Mouse (Mus musculus): ENCODE results near the gene Sqstm1. TPM values are rescaled to one million over a fixed set of nuclear protein-coding genes. Genes with fewer than 3 reads are reported as not detected.

The Sqstm1 gene
- total and polyA plus RNA-seq, 2 experiments from 2014 or later = 289 to 450 TPM

- H3K9me3 ChIP-seq (ENCODE audit: low read length) = no peaks in the 10 kb centered on the region
- H3K27me3 ChIP-seq (ENCODE audit: insufficient read depth, low read length) = no peaks in the 10 kb centered on the region
- peaks cover 18% of the 10 kb centered on the region; the same call in 1 of the 2 replicates for H3K4me1 ChIP-seq (ENCODE audit: insufficient read depth, low read length)
- H3K9ac ChIP-seq (replicated peaks; ENCODE audit: low read length) = no peak overlapping the region
- TF ChIP-seq CTCF (IDR thresholded peaks at IDR 0.05; ENCODE audit: low read depth) = no peak
- no peak overlapping the region for H3K4me2 ChIP-seq (ENCODE audit: low read depth, low read length)
- 0 out of 2 replicates have a peak overlapping the region, but pooled peaks have one; percentile 11 for H3K27ac ChIP-seq
- 75% methylated on average over 3 of the region's 3 CpGs for WGBS
- H3K4me3 ChIP-seq (ENCODE audit: low read length) = no peak overlapping the region
- H3K36me3 ChIP-seq (ENCODE audit: insufficient read depth, low read length) = peaks cover 7% of the 10 kb centered on the region
- ATAC-seq (no peak), DNase-seq (ENCODE audit: low spot score) (no peak)
Observed at GRCm38 (mm10) chr11:50212060-50212739, 1.6 kb upstream of the Sqstm1 start.

- Histone ChIP-seq H3K4me2 (ENCODE audit: low read depth, low read length) (peak overlapping the region; percentile 66), H3K9me3 (ENCODE audit: low read length) (no peaks in the 10 kb centered on the region), H3K36me3 (ENCODE audit: insufficient read depth, low read length) (peaks cover 14% of the 10 kb centered on the region), H3K27me3 (ENCODE audit: insufficient read depth, low read length) (no peaks in the 10 kb centered on the region), H3K4me3 (ENCODE audit: low read length) (peak overlapping the region; percentile 81; the same call in 1 of the 2 replicates), H3K27ac (peak overlapping the region; percentile 99), H3K4me1 (ENCODE audit: insufficient read depth, low read length) (peaks cover 18% of the 10 kb centered on the region; the same call in 1 of the 2 replicates), H3K9ac (replicated peaks; ENCODE audit: low read length) (no peak overlapping the region)
- DNase-seq (ENCODE audit: low spot score) (no peak), ATAC-seq (no peak)
- 83% methylated on average over 3 of the region's 3 CpGs for WGBS
- no peak for TF ChIP-seq CTCF (IDR thresholded peaks at IDR 0.05; ENCODE audit: low read depth)
Observed at GRCm38 (mm10) chr11:50211322-50212059, 864 bp upstream of the Sqstm1 start.

- 0 out of 2 replicates have a peak, but pooled peaks cover 13% of the 10 kb centered on the region for H3K4me1 ChIP-seq (ENCODE audit: insufficient read depth, low read length)
- H3K36me3 ChIP-seq (ENCODE audit: insufficient read depth, low read length) = peaks cover 28% of the 10 kb centered on the region
- H3K4me2 ChIP-seq (ENCODE audit: low read depth, low read length) = peak overlapping the region; percentile 66
- peak overlapping the region; percentile 81 for H3K4me3 ChIP-seq (ENCODE audit: low read length)
- H3K9me3 ChIP-seq (ENCODE audit: low read length) = no peaks in the 10 kb centered on the region
- DNase-seq (ENCODE audit: low spot score) = peak; percentile 96
- WGBS = under 1% methylated on average over 24 of the region's 24 CpGs
- H3K27me3 ChIP-seq (ENCODE audit: insufficient read depth, low read length) = no peaks in the 10 kb centered on the region
- ATAC-seq = peak; percentile 96
- peak overlapping the region; percentile 95 for H3K9ac ChIP-seq (replicated peaks; ENCODE audit: low read length)
- H3K27ac ChIP-seq = peak overlapping the region; percentile 99
- no peak for TF ChIP-seq CTCF (IDR thresholded peaks at IDR 0.05; ENCODE audit: low read depth)
Observed at GRCm38 (mm10) chr11:50210101-50210504, 524 bp downstream of the Sqstm1 start.

- DNase-seq (ENCODE audit: low spot score) (no peak), ATAC-seq (no peak)
- Histone ChIP-seq H3K4me1 (ENCODE audit: insufficient read depth, low read length) (0 out of 2 replicates have a peak, but pooled peaks cover 8% of the 10 kb centered on the region), H3K4me2 (ENCODE audit: low read depth, low read length) (no peak overlapping the region), H3K36me3 (ENCODE audit: insufficient read depth, low read length) (peaks cover 40% of the 10 kb centered on the region), H3K27ac (no peak overlapping the region), H3K4me3 (ENCODE audit: low read length) (no peak overlapping the region), H3K27me3 (ENCODE audit: insufficient read depth, low read length) (no peaks in the 10 kb centered on the region), H3K9me3 (ENCODE audit: low read length) (no peaks in the 10 kb centered on the region), H3K9ac (replicated peaks; ENCODE audit: low read length) (no peak overlapping the region)
- 97% methylated on average over 5 of the region's 5 CpGs for WGBS
- no peak for TF ChIP-seq CTCF (IDR thresholded peaks at IDR 0.05; ENCODE audit: low read depth)
Observed at GRCm38 (mm10) chr11:50208039-50208438, 2.6 kb downstream of the Sqstm1 start.

- Histone ChIP-seq H3K27ac (no peak overlapping the region), H3K9ac (replicated peaks; ENCODE audit: low read length) (no peak overlapping the region), H3K27me3 (ENCODE audit: insufficient read depth, low read length) (no peaks in the 10 kb centered on the region), H3K4me1 (ENCODE audit: insufficient read depth, low read length) (0 out of 2 replicates have a peak, but pooled peaks cover 8% of the 10 kb centered on the region), H3K4me3 (ENCODE audit: low read length) (no peak overlapping the region), H3K9me3 (ENCODE audit: low read length) (no peaks in the 10 kb centered on the region), H3K4me2 (ENCODE audit: low read depth, low read length) (no peak overlapping the region), H3K36me3 (ENCODE audit: insufficient read depth, low read length) (peaks cover 47% of the 10 kb centered on the region)
- ATAC-seq = no peak
- TF ChIP-seq CTCF (IDR thresholded peaks at IDR 0.05; ENCODE audit: low read depth) = no peak
- WGBS = 97% methylated on average over 14 of the region's 14 CpGs
- DNase-seq (ENCODE audit: low spot score) = no peak
Observed at GRCm38 (mm10) chr11:50207344-50207743, 3.3 kb downstream of the Sqstm1 start.

- TF ChIP-seq CTCF (IDR thresholded peaks at IDR 0.05; ENCODE audit: low read depth) = no peak
- Histone ChIP-seq H3K4me1 (ENCODE audit: insufficient read depth, low read length) (0 out of 2 replicates have a peak, but pooled peaks cover 8% of the 10 kb centered on the region), H3K27me3 (ENCODE audit: insufficient read depth, low read length) (no peaks in the 10 kb centered on the region), H3K9me3 (ENCODE audit: low read length) (no peaks in the 10 kb centered on the region), H3K4me3 (ENCODE audit: low read length) (no peak overlapping the region), H3K36me3 (ENCODE audit: insufficient read depth, low read length) (peaks cover 60% of the 10 kb centered on the region), H3K9ac (replicated peaks; ENCODE audit: low read length) (no peak overlapping the region), H3K27ac (no peak overlapping the region), H3K4me2 (ENCODE audit: low read depth, low read length) (no peak overlapping the region)
- 89% methylated on average over 2 of the region's 2 CpGs for WGBS
- DNase-seq (ENCODE audit: low spot score) = no peak
- ATAC-seq = no peak
Observed at GRCm38 (mm10) chr11:50206037-50206436, 4.6 kb downstream of the Sqstm1 start.
